Mouse (Mus musculus): Measurements from ENCODE around the gene Gm18596.

- TF ChIP-seq CTCF (IDR thresholded peaks at IDR 0.05; ENCODE audit: low read depth) (no peak), EP300 (optimal IDR thresholded peaks at IDR 0.05) (no peak)
Observed at GRCm38 (mm10) chr10:77706326-77706725, 36.1 kb downstream of the Gm18596 start, which contains the start of gene Gm10272.
